22 mouse cellular contexts compared by ENCODE assay signal in the genomic region with DNA sequence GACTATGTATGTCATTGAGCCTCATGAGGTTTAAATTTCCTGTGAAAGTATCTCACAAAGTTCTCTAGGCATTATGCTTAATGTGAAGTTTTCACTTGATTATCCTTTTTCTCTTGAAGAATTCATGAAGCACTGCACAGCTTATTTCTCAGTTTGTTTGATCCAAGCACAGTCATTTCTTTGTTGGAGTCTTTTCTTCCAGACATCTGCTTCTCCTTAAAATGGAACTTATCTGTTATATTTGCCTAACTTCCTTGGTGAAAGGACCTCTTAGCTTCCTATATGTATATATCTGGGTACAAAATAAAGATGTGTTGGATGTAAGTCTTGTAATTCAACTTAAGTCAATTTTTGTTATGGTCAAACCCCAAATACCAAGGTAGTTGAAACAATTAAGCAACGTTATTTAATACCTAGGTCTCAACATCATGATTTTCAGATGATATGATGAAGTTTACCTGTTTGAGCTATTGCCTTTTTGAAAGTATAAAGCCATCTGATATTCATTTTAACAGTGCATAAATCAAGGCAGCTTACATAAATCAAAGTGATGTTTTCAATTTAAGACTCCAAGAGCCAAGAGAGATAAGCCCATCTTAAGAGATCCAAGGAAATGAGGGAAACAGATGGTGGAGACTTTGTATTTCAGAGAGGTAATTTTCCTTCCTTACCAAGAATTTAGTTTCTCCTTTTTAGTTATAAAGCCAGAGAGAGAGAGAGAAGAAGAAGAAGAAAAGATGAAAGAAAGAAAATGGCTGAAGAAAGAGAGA.
A peak's percentile ranks its signal among the peaks of the same experiment; 100 is the strongest.
DNase-seq lines count a peak whose midpoint lies in the region; ATAC-seq lines count a peak whose summit lies in the region.
"Had no signal": no experiment of that assay in that cellular context is flagged by ENCODE, and none has a peak within 500 bp of the region (broad histone marks: within the 10 kb centered on the region; RNA-seq: fewer than 3 reads in every experiment).

No protein-coding gene starts in this region.

- DNase-seq in frontal cortex, postnatal 14 days (ENCODE audit: low spot score in 2 of 2): no peak
- DNase-seq in embryo, embryonic 11.5 days (ENCODE audit: low read depth, low spot score): peak; percentile 23
- peak; percentile 41 for DNase-seq in hindlimb bud, embryonic 11.5 days (ENCODE audit: extremely low spot score, low read depth, low spot score)
- DNase-seq: adrenal gland, postnatal 10 days; cerebellum, adult 11-12 months; cerebellum, adult 9-10 months; cerebellum, postnatal 25 days; gastrocnemius, adult 2 months; gastrocnemius, postnatal 25 days; heart, adult 11 months; heart, postnatal 36 days; kidney, adult 2 months had no signal

- 81% methylated on average over 1 of the region's 1 CpGs for WGBS in hindbrain, embryonic 12.5 days

- ATAC-seq in frontal cortex, adult (ENCODE audit: low TSS enrichment): peak; percentile 97
- ATAC-seq in hindbrain, embryonic 12.5 days (ENCODE audit: low FRiP score): no peak
- ATAC-seq in monocyte, adult 5-6 weeks (replicated peaks; ENCODE audit: insufficient number of reproducible peaks, low FRiP score, low TSS enrichment, poor library complexity, severe bottlenecking): no peak
- ATAC-seq: CD4-positive, CD25-positive, alpha-beta regulatory T cell, adult 4 months; forebrain, embryonic 15.5 days; hindbrain, postnatal 0 days; intestine, embryonic 15.5 days had no signal

- no peak overlapping the region for H3K4me2 ChIP-seq in hindbrain, embryonic 12.5 days (replicated peaks)
- H3K4me2 ChIP-seq: forebrain, embryonic 15.5 days; heart, embryonic 13.5 days; hindbrain, embryonic 13.5 days; intestine, embryonic 15.5 days had no signal

- H3K9me3 ChIP-seq in hindbrain, embryonic 12.5 days (replicated peaks): no peaks in the 10 kb centered on the region
- H3K9me3 ChIP-seq: forebrain, embryonic 15.5 days; G1E; heart, embryonic 13.5 days; hindbrain, embryonic 13.5 days; intestine, embryonic 15.5 days had no signal

- H3K4me1 ChIP-seq in hindbrain, embryonic 12.5 days: no peaks in the 10 kb centered on the region
- H3K4me1 ChIP-seq: forebrain, embryonic 15.5 days; heart, embryonic 13.5 days; hindbrain, embryonic 13.5 days; intestine, embryonic 15.5 days had no signal

- no peaks in the 10 kb centered on the region for H3K36me3 ChIP-seq in hindbrain, embryonic 12.5 days
- H3K36me3 ChIP-seq: forebrain, embryonic 15.5 days; G1E; heart, embryonic 13.5 days; hindbrain, embryonic 13.5 days; intestine, embryonic 15.5 days had no signal

- no peak overlapping the region for H3K9ac ChIP-seq in hindbrain, embryonic 12.5 days
- H3K9ac ChIP-seq: forebrain, embryonic 15.5 days; heart, embryonic 13.5 days; hindbrain, embryonic 13.5 days; intestine, embryonic 15.5 days had no signal

- H3K4me3 ChIP-seq in hindbrain, embryonic 12.5 days: no peak overlapping the region
- H3K4me3 ChIP-seq: forebrain, embryonic 15.5 days; gastrocnemius, adult 2 months; heart, embryonic 13.5 days; hindbrain, embryonic 13.5 days; intestine, embryonic 15.5 days had no signal

- H3K27ac ChIP-seq in hindbrain, embryonic 12.5 days: no peak overlapping the region
- H3K27ac ChIP-seq: forebrain, embryonic 15.5 days; gastrocnemius, adult 2 months; heart, embryonic 13.5 days; hindbrain, embryonic 13.5 days; hindbrain, postnatal 0 days; intestine, embryonic 15.5 days had no signal

- H3K27me3 ChIP-seq in hindbrain, embryonic 12.5 days: no peaks in the 10 kb centered on the region
- H3K27me3 ChIP-seq: forebrain, embryonic 15.5 days; heart, embryonic 13.5 days; hindbrain, embryonic 13.5 days; intestine, embryonic 15.5 days had no signal

Comparison
In these comparisons a context has a peak if more than half of its experiments do, and no peak if none do; other contexts are left out.
1. DNase-seq: peak in embryo, embryonic 11.5 days (single experiment) and hindlimb bud, embryonic 11.5 days (single experiment); none in frontal cortex, postnatal 14 days (0 of 2).